Mouse (Mus musculus): ENCODE data around the gene Cnppd1.

Gene Cnppd1

GRCm38 (mm10) chr1:75142301-75143261 lies at the start of gene Cnppd1, which contains the start of gene Retreg2:
Gene Cnppd1, minus strand, starts transcription at chr1:75142711.
Gene Retreg2, plus strand, starts transcription at chr1:75142778.
- peak; percentile 98 for DNase-seq (ENCODE audit: low read depth, low spot score)

- DNase-seq (ENCODE audit: low read depth, low spot score): peak; percentile 99
Measured at GRCm38 (mm10) chr1:75191622-75192402, 49.3 kb upstream of the Cnppd1 start, which contains the start of the genes Ankzf1 and Atg9a. Gene Ankzf1, plus strand, starts transcription at chr1:75192151. Gene Atg9a, minus strand, starts transcription at chr1:75192196.

- no peak for DNase-seq (ENCODE audit: low read depth, low spot score)
Measured at GRCm38 (mm10) chr1:75191258-75191621, 48.7 kb upstream of the Cnppd1 start.

- peak; percentile 33 for DNase-seq (ENCODE audit: low read depth, low spot score)
Measured at GRCm38 (mm10) chr1:75190577-75190976, 48.1 kb upstream of the Cnppd1 start.

- no peak for DNase-seq (ENCODE audit: low read depth, low spot score)
Measured at GRCm38 (mm10) chr1:75187914-75188483, 45.5 kb upstream of the Cnppd1 start.

GRCm38 (mm10) chr1:75187126-75187525 lies 44.6 kb upstream of the Cnppd1 start:
- DNase-seq (ENCODE audit: low read depth, low spot score): no peak

GRCm38 (mm10) chr1:75185495-75185894 lies 43.0 kb upstream of the Cnppd1 start:
- no peak for DNase-seq (ENCODE audit: low read depth, low spot score)

- DNase-seq (ENCODE audit: low read depth, low spot score): peak; percentile 26
Measured at GRCm38 (mm10) chr1:75182160-75182559, 39.6 kb upstream of the Cnppd1 start.

GRCm38 (mm10) chr1:75181377-75181870 lies 38.9 kb upstream of the Cnppd1 start:
- DNase-seq (ENCODE audit: low read depth, low spot score): no peak

- DNase-seq (ENCODE audit: low read depth, low spot score): no peak
Measured at GRCm38 (mm10) chr1:75180741-75181140, 38.2 kb upstream of the Cnppd1 start.

- DNase-seq (ENCODE audit: low read depth, low spot score): peak; percentile 95
Measured at GRCm38 (mm10) chr1:75180105-75180590, 37.6 kb upstream of the Cnppd1 start, which contains the start of gene Abcb6. Gene Abcb6, minus strand, starts transcription at chr1:75180392.

GRCm38 (mm10) chr1:75179334-75180104 lies 37.0 kb upstream of the Cnppd1 start:
- DNase-seq (ENCODE audit: low read depth, low spot score): peak; percentile 55

- DNase-seq (ENCODE audit: low read depth, low spot score): peak; percentile 97
Measured at GRCm38 (mm10) chr1:75168472-75169464, 26.3 kb upstream of the Cnppd1 start, which contains the start of gene Zfand2b. Gene Zfand2b, plus strand, starts transcription at chr1:75168646.

GRCm38 (mm10) chr1:75168093-75168471 lies 25.6 kb upstream of the Cnppd1 start:
- no peak for DNase-seq (ENCODE audit: low read depth, low spot score)

- DNase-seq (ENCODE audit: low read depth, low spot score): no peak
Measured at GRCm38 (mm10) chr1:75160256-75160617, 17.7 kb upstream of the Cnppd1 start.

GRCm38 (mm10) chr1:75159540-75160255 lies 17.2 kb upstream of the Cnppd1 start:
- no peak for DNase-seq (ENCODE audit: low read depth, low spot score)

GRCm38 (mm10) chr1:75158990-75159389 lies 16.5 kb upstream of the Cnppd1 start:
- no peak for DNase-seq (ENCODE audit: low read depth, low spot score)

GRCm38 (mm10) chr1:75155837-75156236 lies 13.3 kb upstream of the Cnppd1 start:
- DNase-seq (ENCODE audit: low read depth, low spot score): no peak

- no peak for DNase-seq (ENCODE audit: low read depth, low spot score)
Measured at GRCm38 (mm10) chr1:75148727-75149126, 6.2 kb upstream of the Cnppd1 start.

All from A20 (cell line).